Comparison of ENCODE assay signal across 10 mouse cellular contexts in the genomic region with DNA sequence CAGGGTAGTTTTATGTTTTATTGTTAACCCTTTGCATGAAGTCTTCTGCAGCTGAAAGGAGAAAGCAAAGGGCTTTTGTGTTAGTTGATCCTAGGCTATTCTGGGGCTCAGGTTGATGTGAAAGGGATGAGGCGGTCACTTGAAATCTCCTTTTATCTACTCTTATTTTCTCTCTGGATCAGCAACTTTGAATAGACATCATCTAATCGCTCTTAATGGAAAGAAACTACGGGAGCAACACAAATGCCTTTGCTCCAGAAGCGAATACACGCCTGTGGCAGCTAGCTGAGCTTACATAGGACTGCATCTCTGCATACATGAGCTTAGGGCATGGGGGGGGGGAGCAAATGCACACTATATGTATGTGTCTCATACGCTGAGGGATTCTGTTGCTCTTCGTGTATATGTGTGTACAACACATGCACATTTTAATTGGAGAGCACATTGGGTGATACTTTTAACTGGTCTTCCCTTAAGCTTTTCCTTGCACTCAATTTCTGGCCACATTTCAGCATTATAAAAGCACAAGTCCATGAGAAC. TPM values are rescaled to one million over a fixed set of nuclear protein-coding genes. Genes with fewer than 3 reads are reported as not detected.
DNase-seq lines count a peak whose midpoint lies in the region; ATAC-seq and TF ChIP-seq lines count a peak whose summit lies in the region.
"Had no signal": no experiment of that assay in that cellular context is flagged by ENCODE, and none has a peak within 500 bp of the region (broad histone marks: within the 10 kb centered on the region; RNA-seq: fewer than 3 reads in every experiment).

No protein-coding gene starts in this region.

- H3K4me1 ChIP-seq in embryonic facial prominence, embryonic 11.5 days (ENCODE audit: control insufficient read depth, insufficient read depth, low read length) = peaks cover 2% of the 10 kb centered on the region; the same call in 1 of the 2 replicates
- H3K4me1 ChIP-seq in hindbrain, embryonic 14.5 days (replicated peaks; ENCODE audit: control insufficient read depth, insufficient read depth, low read length) = peaks cover 66% of the 10 kb centered on the region
- peaks cover 26% of the 10 kb centered on the region for H3K4me1 ChIP-seq in stomach, embryonic 14.5 days (ENCODE audit: control insufficient read depth, insufficient read depth, low read length)

- peak overlapping the region; percentile 100 for H3K27ac ChIP-seq in layer of hippocampus, adult 2 months
- H3K27ac ChIP-seq in embryonic facial prominence, embryonic 11.5 days (replicated peaks; ENCODE audit: low read depth, low read length) = no peak overlapping the region
- H3K27ac ChIP-seq in hindbrain, embryonic 14.5 days = peak overlapping the region; percentile 60
- no peak overlapping the region for H3K27ac ChIP-seq in stomach, embryonic 14.5 days (ENCODE audit: low read length)

- H3K27me3 ChIP-seq in embryonic facial prominence, embryonic 11.5 days (ENCODE audit: control insufficient read depth, insufficient read depth, low read length) = peaks cover 5% of the 10 kb centered on the region; the same call in 1 of the 2 replicates
- 0 out of 2 replicates have a peak, but pooled peaks cover 3% of the 10 kb centered on the region for H3K27me3 ChIP-seq in hindbrain, embryonic 14.5 days (ENCODE audit: control insufficient read depth, insufficient read depth, low read length)
- 0 out of 2 replicates have a peak, but pooled peaks cover 3% of the 10 kb centered on the region for H3K27me3 ChIP-seq in stomach, embryonic 14.5 days (ENCODE audit: control insufficient read depth, insufficient read depth, low read length)

- peak overlapping the region; percentile 26 for H3K4me2 ChIP-seq in embryonic facial prominence, embryonic 11.5 days (ENCODE audit: low read depth, low read length)
- peak overlapping the region; percentile 95 for H3K4me2 ChIP-seq in hindbrain, embryonic 14.5 days (replicated peaks)
- H3K4me2 ChIP-seq in stomach, embryonic 14.5 days (replicated peaks; ENCODE audit: low read depth, low read length) = peak overlapping the region; percentile 29

- ATAC-seq in embryonic facial prominence, embryonic 11.5 days (replicated peaks; ENCODE audit: insufficient number of reproducible peaks, low FRiP score, low TSS enrichment, low read depth) = no peak
- no peak for ATAC-seq in hindbrain, embryonic 14.5 days (ENCODE audit: low FRiP score)
- ATAC-seq in stomach, embryonic 14.5 days (ENCODE audit: insufficient number of reproducible peaks, insufficient read depth, low FRiP score, low read depth) = no peak

- intact Hi-C loops in gastrocnemius, postnatal 14 days (cut with DNase I; ENCODE audit: low total_unique reads) = no loop called here

- DNase-seq in layer of hippocampus, adult 2 months (ENCODE audit: low spot score in 2 of 2) = no peak
- DNase-seq in layer of hippocampus, adult 9-11 months = no peak
- no peak for DNase-seq in embryonic facial prominence, embryonic 11.5 days (ENCODE audit: low spot score)
- no peak for DNase-seq in hindbrain, embryonic 14.5 days (ENCODE audit: low spot score)
- no peak for DNase-seq in thymus, postnatal 4 days
- DNase-seq in gastrocnemius, postnatal 14 days = no peak
- DNase-seq in kidney, postnatal 10 days = no peak
- DNase-seq: cerebellum, adult 8-10 months; lung, adult 18-20 months had no signal

- WGBS in embryonic facial prominence, embryonic 11.5 days = 41% methylated on average over 7 of the region's 7 CpGs
- WGBS in hindbrain, embryonic 14.5 days = 18% methylated on average over 7 of the region's 7 CpGs
- 45% methylated on average over 7 of the region's 7 CpGs for WGBS in stomach, embryonic 14.5 days

- no peaks in the 10 kb centered on the region for H3K36me3 ChIP-seq in embryonic facial prominence, embryonic 11.5 days (replicated peaks; ENCODE audit: control insufficient read depth, insufficient read depth, low read depth, low read length)
- no peaks in the 10 kb centered on the region for H3K36me3 ChIP-seq in hindbrain, embryonic 14.5 days (replicated peaks; ENCODE audit: control insufficient read depth, insufficient read depth)
- H3K36me3 ChIP-seq in stomach, embryonic 14.5 days (ENCODE audit: control insufficient read depth, insufficient read depth, low read length) = no peaks in the 10 kb centered on the region

- no peak for TF ChIP-seq CTCF in layer of hippocampus, adult 2 months (conservative IDR thresholded peaks at IDR 0.05)

- peak overlapping the region; percentile 7 for H3K9ac ChIP-seq in embryonic facial prominence, embryonic 11.5 days (replicated peaks; ENCODE audit: low read length)
- H3K9ac ChIP-seq in hindbrain, embryonic 14.5 days = peak overlapping the region; percentile 52
- no peak overlapping the region; the same call in 1 of the 2 replicates for H3K9ac ChIP-seq in stomach, embryonic 14.5 days (replicated peaks; ENCODE audit: low read depth, low read length)

- peak overlapping the region; percentile 63 for H3K4me3 ChIP-seq in layer of hippocampus, adult 2 months
- no peak overlapping the region for H3K4me3 ChIP-seq in embryonic facial prominence, embryonic 11.5 days (ENCODE audit: low read depth, low read length)
- H3K4me3 ChIP-seq in hindbrain, embryonic 14.5 days (replicated peaks; ENCODE audit: low read length) = peak overlapping the region; percentile 9; the same call in 1 of the 2 replicates
- 0 out of 2 replicates have a peak overlapping the region, but pooled peaks have one; percentile 11 for H3K4me3 ChIP-seq in stomach, embryonic 14.5 days (ENCODE audit: low read depth, low read length)

- no peaks in the 10 kb centered on the region for H3K9me3 ChIP-seq in embryonic facial prominence, embryonic 11.5 days (replicated peaks; ENCODE audit: control insufficient read depth, low read length)
- no peaks in the 10 kb centered on the region for H3K9me3 ChIP-seq in hindbrain, embryonic 14.5 days (ENCODE audit: control insufficient read depth, low read length)
- H3K9me3 ChIP-seq in stomach, embryonic 14.5 days (ENCODE audit: control insufficient read depth, low read depth, low read length) = no peaks in the 10 kb centered on the region

RNA-seq across cellular contexts. Expression of a gene that starts 7.4 kb away (rescaled TPM):
- total RNA-seq in layer of hippocampus, adult 2 months (2021) = 10 to 100 TPM; 89.4 to 98.1 TPM
- polyA plus RNA-seq in embryonic facial prominence, embryonic 11.5 days (2014; fragmentation: Nextera tagmentation; extraction: Ambion mirVana) = 56.1 and 57.3 TPM in 2 replicates
- polyA plus RNA-seq in hindbrain, embryonic 14.5 days (2014; fragmentation: Nextera tagmentation; extraction: Ambion mirVana) = 64.3 and 70.7 TPM in 2 replicates
- 30.1 and 31.4 TPM in 2 replicates for polyA plus RNA-seq in stomach, embryonic 14.5 days (2014; fragmentation: Nextera tagmentation; extraction: Ambion mirVana)
- total RNA-seq in gastrocnemius, postnatal 14 days (2021) = 1 to 10 TPM; 1.7 to 2.4 TPM

Comparison
In these comparisons a context has a peak if more than half of its experiments do, and no peak if none do; other contexts are left out.
1. H3K27ac ChIP-seq: peak in layer of hippocampus, adult 2 months (single experiment) and hindbrain, embryonic 14.5 days (single experiment); none in embryonic facial prominence, embryonic 11.5 days (single experiment) and stomach, embryonic 14.5 days (single experiment).
2. H3K4me2 ChIP-seq: peak in every context shown above with its lines; median percentile 95 in hindbrain, embryonic 14.5 days; 29 in stomach, embryonic 14.5 days; 26 in embryonic facial prominence, embryonic 11.5 days.